Mouse (Mus musculus) left cerebral cortex, adult 8-10 months (tissue): ENCODE measurements at regions not wholly inside any gene's neighbourhood (a gene's known extent, or its start where the extent isn't known, plus 50 kb on each side); places are given as distances from the start of the nearest gene placed in this dataset.
A peak's percentile ranks its signal among the peaks of the same experiment; 100 is the strongest.

ENCODE experiments used
- DNase-seq, 2 experiments: peaks; one replicate each; pipeline ENCODE4 v3.0.0; 2022; ENCODE audit warnings: low spot score in 2 of 2

GRCm38 (mm10) chr14:97694238-97694637, 475.3 kb downstream of the Dach1 start:
- DNase-seq, result no peak

DNA sequence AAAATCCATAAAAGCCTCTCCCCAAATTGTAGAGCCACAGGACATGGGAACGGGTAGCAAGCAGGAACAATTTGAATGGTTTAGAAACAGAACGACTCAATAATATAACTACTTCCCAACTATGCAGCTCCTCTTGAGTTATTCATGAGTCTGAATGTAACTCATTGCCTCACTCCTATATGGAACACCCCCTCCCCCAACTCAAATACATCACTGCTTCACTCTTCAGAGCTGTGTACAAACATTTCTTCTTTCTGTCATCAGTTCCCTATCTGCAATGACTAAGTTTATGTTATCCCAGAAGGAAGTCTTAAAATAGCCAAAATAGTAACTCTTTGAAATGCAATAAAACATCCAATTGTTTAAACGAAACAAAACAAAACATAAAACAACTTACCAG, 484.9 kb downstream of the Dach1 start:
- DNase-seq, result no peak

- no peak for DNase-seq
Observed at GRCm38 (mm10) chr14:97667806-97668205, 501.8 kb downstream of the Dach1 start.

DNA sequence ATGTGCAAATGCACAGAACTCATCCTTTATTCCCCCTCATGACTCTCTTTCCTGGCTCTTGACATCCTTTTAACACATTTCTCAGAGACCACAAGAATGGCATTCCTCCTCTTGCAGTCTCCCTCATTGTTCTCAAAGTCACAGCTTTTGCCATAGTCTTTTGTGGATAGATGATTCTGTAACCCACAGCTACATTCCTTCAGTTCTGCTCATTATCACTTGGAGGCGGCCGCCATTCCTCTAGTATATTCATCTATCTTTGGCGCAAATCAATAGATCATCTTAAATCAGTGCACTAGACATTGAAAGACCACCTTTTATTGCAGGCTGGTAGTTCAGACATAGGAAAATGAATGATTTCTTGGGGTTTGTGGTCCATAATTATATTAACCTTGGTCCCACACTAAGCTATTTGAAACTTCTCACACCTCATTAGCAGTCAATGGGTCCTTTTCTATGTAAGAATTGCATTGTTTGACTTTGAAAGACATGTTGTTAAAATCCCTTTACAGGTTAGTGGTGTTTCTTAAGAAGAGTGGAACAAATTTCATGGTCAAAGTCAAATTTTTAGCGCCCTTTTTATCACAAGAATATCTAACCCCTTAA, 531.3 kb downstream of the Dach1 start:
- no peak for DNase-seq

DNA sequence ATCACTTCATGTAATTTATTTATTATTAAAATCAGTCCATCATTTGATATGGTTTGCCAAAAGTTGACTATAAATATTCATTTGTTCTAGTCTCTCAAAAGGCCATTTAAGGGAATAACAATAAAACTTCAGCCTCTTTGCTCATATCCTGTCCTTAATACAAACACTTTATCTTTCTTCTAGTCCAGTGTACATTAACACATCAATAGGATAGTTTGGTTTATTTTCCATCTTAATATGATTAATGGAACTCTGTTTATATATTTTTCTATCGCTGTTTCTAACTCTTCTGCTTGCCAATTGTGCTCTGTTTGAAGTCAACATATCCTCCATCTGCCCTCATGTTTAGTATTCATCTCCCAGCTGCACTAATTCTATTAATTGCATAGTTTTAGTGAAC, 558.1 kb downstream of the Dach1 start:
- no peak for DNase-seq

- no peak for DNase-seq
Observed at GRCm38 (mm10) chr14:97596694-97597093, 572.9 kb downstream of the Dach1 start.

DNA sequence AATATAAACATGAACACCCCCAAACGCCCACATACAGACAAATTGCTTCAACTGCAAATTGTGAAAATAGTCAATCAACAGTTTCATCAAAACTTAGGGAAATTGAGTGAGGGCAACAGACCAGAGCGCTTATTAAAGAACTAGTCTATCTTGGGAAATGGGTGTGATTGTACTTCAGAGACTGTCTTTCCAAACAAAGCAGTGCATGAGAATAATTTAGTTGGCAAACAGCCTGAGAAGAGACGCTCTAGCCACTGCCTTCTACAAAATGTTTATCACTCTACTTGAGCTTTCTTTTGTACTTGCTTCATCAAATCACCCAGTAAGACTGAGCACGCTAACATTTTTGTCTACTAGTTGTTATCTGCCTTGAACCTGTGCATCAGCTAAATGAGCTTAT, 581.0 kb downstream of the Dach1 start:
- DNase-seq, result no peak

DNA sequence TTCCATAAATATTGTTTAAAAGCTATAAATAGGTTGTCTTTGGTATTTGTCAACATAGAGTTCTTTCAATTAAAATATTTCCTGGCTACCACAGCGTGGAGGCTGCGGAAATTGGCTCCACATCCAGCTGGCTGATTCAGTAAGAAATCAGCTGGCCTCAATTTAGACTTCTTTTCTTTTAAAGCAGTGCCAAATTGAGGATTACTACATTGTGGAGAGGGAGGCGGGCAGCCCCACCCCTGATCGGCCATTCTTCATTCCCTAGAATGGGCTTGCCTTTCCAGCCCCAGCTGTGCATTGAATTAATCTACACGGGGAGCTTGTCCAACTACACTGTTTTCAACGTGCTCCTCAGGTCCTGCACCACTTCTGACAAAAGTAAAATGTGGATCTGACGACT, 581.4 kb downstream of the Dach1 start:
- DNase-seq, result peak in 1 of 2 experiments; percentile 36

- no peak for DNase-seq
Observed at GRCm38 (mm10) chr14:97586962-97587361, 582.6 kb downstream of the Dach1 start.

DNA sequence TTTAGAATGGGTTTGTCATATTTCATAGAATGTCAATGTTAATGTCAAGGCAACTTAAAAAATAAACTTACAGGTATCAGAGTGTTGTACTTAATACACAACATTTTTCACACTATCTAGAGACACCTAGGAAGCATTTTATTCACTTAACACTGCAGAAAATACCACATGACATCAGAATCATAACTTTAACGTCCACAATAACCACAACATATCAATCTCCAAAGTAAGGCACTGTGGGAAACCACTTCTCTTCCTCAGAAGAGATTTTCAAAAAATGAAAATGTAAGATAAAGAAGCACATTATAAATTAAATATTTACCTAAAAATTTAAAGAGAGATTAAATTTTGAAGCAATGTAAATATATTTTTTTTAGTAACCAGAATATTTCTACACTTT, 599.3 kb downstream of the Dach1 start:
- DNase-seq, result no peak

- no peak for DNase-seq
Observed at GRCm38 (mm10) chr14:97560121-97560907, 609.3 kb downstream of the Dach1 start.

DNA sequence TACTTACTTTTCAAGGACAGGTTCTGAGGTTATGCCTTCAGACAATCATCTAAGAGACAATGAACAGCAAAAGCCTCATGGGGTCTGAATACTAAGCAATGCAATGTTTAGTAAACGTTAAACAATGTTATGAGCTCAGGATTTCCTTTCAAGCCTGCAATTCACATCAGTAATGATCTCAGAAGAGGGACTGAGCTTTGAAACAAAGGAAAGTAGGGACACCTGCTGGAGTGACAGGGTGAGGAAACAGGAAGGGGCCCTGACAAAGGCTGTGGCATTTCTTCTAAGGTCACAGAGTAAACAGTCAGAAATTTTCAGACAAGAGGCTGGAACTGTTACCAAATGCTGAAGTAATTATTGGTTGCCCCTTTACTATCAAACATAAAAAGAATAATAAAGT, 610.0 kb downstream of the Dach1 start:
- no peak for DNase-seq

DNA sequence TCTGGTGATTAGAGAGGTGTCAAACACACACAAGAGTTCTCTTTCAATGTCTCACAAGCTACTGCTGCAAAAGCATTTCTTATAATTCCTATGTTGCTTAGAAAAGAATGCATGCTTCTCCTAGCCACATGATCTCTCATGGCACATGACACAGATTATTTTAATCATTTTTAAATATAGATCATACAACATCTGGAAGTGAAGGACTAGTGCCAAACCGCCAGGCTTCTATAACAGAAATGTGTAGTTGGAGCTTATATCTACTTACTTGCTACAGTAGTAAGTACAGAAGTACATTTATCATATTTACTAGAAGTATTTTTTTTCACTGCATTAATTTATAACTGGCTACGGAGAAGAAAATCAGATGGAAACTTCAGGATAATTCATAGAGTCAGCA, 611.3 kb downstream of the Dach1 start:
- DNase-seq, result no peak

DNA sequence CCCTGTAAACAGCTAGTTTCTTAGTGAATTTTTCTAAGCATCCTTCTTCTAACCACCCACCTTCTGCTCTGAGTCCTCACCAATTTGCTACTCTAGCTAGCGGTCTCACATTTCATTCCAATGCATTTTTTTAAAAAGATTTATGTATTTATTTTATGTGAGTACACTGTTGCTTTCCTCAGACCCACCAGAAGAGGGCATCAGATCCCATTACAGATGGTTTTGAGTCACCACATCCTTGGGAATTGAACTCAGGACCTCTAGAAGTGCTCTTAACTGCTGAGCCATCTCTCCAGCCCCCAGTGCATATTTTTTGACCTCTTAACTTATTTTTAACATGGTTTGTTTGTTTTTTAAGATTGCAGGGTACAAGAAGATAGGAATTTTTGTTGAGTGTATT, 611.7 kb downstream of the Dach1 start:
- DNase-seq, result no peak

- DNase-seq, result no peak
Observed at GRCm38 (mm10) chr14:97546276-97546675, 623.3 kb downstream of the Dach1 start.

- DNase-seq, result no peak
Observed at GRCm38 (mm10) chr14:97544307-97544706, 625.3 kb downstream of the Dach1 start.

- no peak for DNase-seq
Observed at GRCm38 (mm10) chr14:97537012-97537411, 632.6 kb downstream of the Dach1 start.

- no peak for DNase-seq
Observed at GRCm38 (mm10) chr14:97511318-97511717, 658.2 kb downstream of the Dach1 start.

- no peak for DNase-seq
Observed at GRCm38 (mm10) chr14:97489427-97490347, 679.9 kb downstream of the Dach1 start.

GRCm38 (mm10) chr14:97478236-97478635, 691.3 kb downstream of the Dach1 start:
- DNase-seq, result no peak

- DNase-seq, result no peak
Observed at GRCm38 (mm10) chr14:97450525-97451235, 718.9 kb downstream of the Dach1 start.
